Mouse (Mus musculus) spleen, adult 2 months (tissue): ENCODE data around the gene Phxr2. TPM values are rescaled to one million over a fixed set of nuclear protein-coding genes. Genes with fewer than 3 reads are reported as not detected.

ENCODE experiments used
- DNase-seq, 2 experiments: peaks; one replicate each; pipeline versions ENCODE4 v3.0.0 to v3.0.0-alpha.2; 2012 to 2021; ENCODE audit warnings: low spot score in 2 of 2, low read depth in 1 of 2
- H3K27ac ChIP-seq: fragments of 200-500 bp; 2 replicates; pipeline ENCODE4 v1.5.1; 2012; ENCODE audit warnings: low read length, inconsistent platforms; ENCODE audit not compliant: insufficient read depth
- H3K27me3 ChIP-seq: fragments of 200-500 bp; 2 replicates; pipeline ENCODE4 v1.6.1; 2012; ENCODE audit warnings: mild to moderate bottlenecking, moderate library complexity, low read length, inconsistent platforms; ENCODE audit not compliant: control insufficient read depth, insufficient read depth
- H3K36me3 ChIP-seq: fragments of 200-500 bp; 2 replicates; pipeline ENCODE4 v1.6.1; 2012; ENCODE audit warnings: mild to moderate bottlenecking, low read length, inconsistent platforms; ENCODE audit not compliant: control insufficient read depth, insufficient read depth
- H3K4me1 ChIP-seq: fragments of 200-500 bp; 2 replicates; pipeline ENCODE4 v1.6.1; 2011; ENCODE audit warnings: inconsistent platforms; ENCODE audit not compliant: control insufficient read depth, insufficient read depth, insufficient read length
- H3K4me3 ChIP-seq: fragments of 200-500 bp; 2 replicates; pipeline ENCODE4 v1.5.1; 2011; ENCODE audit warnings: mild to moderate bottlenecking, inconsistent platforms; ENCODE audit not compliant: insufficient read depth, insufficient read length; ENCODE audit errors: extremely low read depth
- CTCF ChIP-seq: fragments of 200-500 bp; IDR thresholded peaks from 2 replicates; pipeline ENCODE4 v1.5.1; 2011; ENCODE audit warnings: mild to moderate bottlenecking, inconsistent platforms; ENCODE audit not compliant: insufficient read depth, insufficient read length, insufficient replicate concordance; ENCODE audit errors: extremely low read depth
- POLR2A ChIP-seq: fragments of 200-500 bp; IDR thresholded peaks from 2 replicates; pipeline ENCODE4 v1.6.1; 2011; ENCODE audit warnings: low read depth, low read length, inconsistent platforms
- WGBS: fragments of 180-500 bp; shearing (Covaris S2); methylation state at CpG from one replicate; pipeline ENCODE4 v1.1.7; 2018; 5-methylcytosine and 5-hydroxymethylcytosine counted together
- polyA plus RNA-seq: library from polyadenylated mRNA; depleted of rRNA; stranded (reverse); fragments of >200 nt; gene quantifications from 2 replicates; pipeline ENCODE4 v1.2.3, GENCODE M21; 2012

The Phxr2 gene
- polyA plus RNA-seq, 1 experiment, result not detected

- DNase-seq, result peak in 1 of 2 experiments; percentile 82
- H3K36me3 ChIP-seq, result no peaks in the 10 kb centered on the region
- no peaks in the 10 kb centered on the region for H3K27me3 ChIP-seq
- H3K27ac ChIP-seq, result peak overlapping the region; percentile 93
- H3K4me1 ChIP-seq, result peaks cover 28% of the 10 kb centered on the region
- TF ChIP-seq POLR2A (peak; percentile 8; the same call in 1 of the 2 replicates), CTCF (no peak)
- H3K4me3 ChIP-seq, result no peak overlapping the region
- 20% methylated on average over 14 of the region's 14 CpGs for WGBS
Observed at GRCm38 (mm10) chr10:99126954-99127353, 829 bp upstream of the Phxr2 start.

GRCm38 (mm10) chr10:99119471-99119870, 6.7 kb downstream of the Phxr2 start:
- no peaks in the 10 kb centered on the region for H3K27me3 ChIP-seq
- 80% methylated on average over 4 of the region's 4 CpGs for WGBS
- no peak for DNase-seq

GRCm38 (mm10) chr10:99118697-99119096, 7.4 kb downstream of the Phxr2 start:
- peaks cover 8% of the 10 kb centered on the region; the same call in 1 of the 2 replicates for H3K4me1 ChIP-seq
- no peaks in the 10 kb centered on the region for H3K36me3 ChIP-seq
- H3K4me3 ChIP-seq, result no peak overlapping the region
- H3K27me3 ChIP-seq, result no peaks in the 10 kb centered on the region
- DNase-seq, result no peak
- 79% methylated on average over 6 of the region's 6 CpGs for WGBS
- no peak for TF ChIP-seq CTCF
- TF ChIP-seq POLR2A, result no peak
- H3K27ac ChIP-seq, result no peak overlapping the region

More at GRCm38 (mm10) chr10:99119471-99119870, 6.7 kb downstream of the Phxr2 start:
- Histone ChIP-seq H3K4me1 (peaks cover 8% of the 10 kb centered on the region; the same call in 1 of the 2 replicates), H3K4me3 (no peak overlapping the region), H3K27ac (no peak overlapping the region), H3K36me3 (no peaks in the 10 kb centered on the region)
- no peak for TF ChIP-seq CTCF
- TF ChIP-seq POLR2A, result no peak

- Histone ChIP-seq H3K4me3 (no peak overlapping the region), H3K4me1 (peaks cover 8% of the 10 kb centered on the region; the same call in 1 of the 2 replicates), H3K36me3 (no peaks in the 10 kb centered on the region), H3K27ac (no peak overlapping the region), H3K27me3 (no peaks in the 10 kb centered on the region)
- TF ChIP-seq CTCF (no peak), POLR2A (no peak)
- DNase-seq, result no peak
- 92% methylated on average over 10 of the region's 10 CpGs for WGBS
Observed at GRCm38 (mm10) chr10:99117876-99118275, 8.2 kb downstream of the Phxr2 start.

- peak overlapping the region; percentile 41 for H3K27ac ChIP-seq
- H3K4me3 ChIP-seq, result no peak overlapping the region
Observed at GRCm38 (mm10) chr10:99116650-99117615, 9.2 kb downstream of the Phxr2 start.

GRCm38 (mm10) chr10:99116237-99116632, 9.9 kb downstream of the Phxr2 start:
- H3K4me1 ChIP-seq, result peaks cover 11% of the 10 kb centered on the region; the same call in 1 of the 2 replicates
- H3K27ac ChIP-seq, result no peak overlapping the region
- no peaks in the 10 kb centered on the region for H3K27me3 ChIP-seq
- no peak for DNase-seq
- no peak for TF ChIP-seq CTCF
- no peak for TF ChIP-seq POLR2A
- no peak overlapping the region for H3K4me3 ChIP-seq
- 93% methylated on average over 8 of the region's 8 CpGs for WGBS
- H3K36me3 ChIP-seq, result no peaks in the 10 kb centered on the region

More at GRCm38 (mm10) chr10:99116650-99117615, 9.2 kb downstream of the Phxr2 start:
- DNase-seq, result no peak
- TF ChIP-seq CTCF (no peak), POLR2A (no peak)
- H3K36me3 ChIP-seq, result no peaks in the 10 kb centered on the region
- no peaks in the 10 kb centered on the region for H3K27me3 ChIP-seq
- H3K4me1 ChIP-seq, result peaks cover 8% of the 10 kb centered on the region; the same call in 1 of the 2 replicates
- 84% methylated on average over 16 of the region's 16 CpGs for WGBS
